ENCODE assay signal across 8 mouse cellular contexts in genomic region chr1:171358421-171358820, GRCm38 (mm10). TPM values are rescaled to one million over a fixed set of nuclear protein-coding genes. Genes with fewer than 3 reads are reported as not detected.
DNase-seq lines count a peak whose midpoint lies in the region; ATAC-seq and TF ChIP-seq lines count a peak whose summit lies in the region.

No protein-coding gene starts in this region.

- no peaks in the 10 kb centered on the region for H3K36me3 ChIP-seq in kidney, adult 2 months (ENCODE audit: control insufficient read depth, insufficient read depth, low read length)
- peaks cover 23% of the 10 kb centered on the region for H3K36me3 ChIP-seq in kidney, embryonic 14.5 days (ENCODE audit: control insufficient read depth, insufficient read depth, low read length)
- H3K36me3 ChIP-seq in liver, embryonic 11.5 days (ENCODE audit: control insufficient read depth, insufficient read depth, low read length), result peaks cover 13% of the 10 kb centered on the region; the same call in 1 of the 2 replicates

- no peak for TF ChIP-seq POLR2A in kidney, adult 2 months (IDR thresholded peaks at IDR 0.05; ENCODE audit: low read depth, low read length)

- TF ChIP-seq CTCF in kidney, adult 2 months (conservative IDR thresholded peaks at IDR 0.05; ENCODE audit: insufficient read depth, insufficient read length, low read depth, low read length), result peak; percentile 37; the same call in 1 of the 2 replicates

- WGBS in kidney, adult 2 months, result 57% methylated on average over 4 of the region's 4 CpGs
- 78% methylated on average over 4 of the region's 4 CpGs for WGBS in kidney, embryonic 14.5 days
- 68% methylated on average over 4 of the region's 4 CpGs for WGBS in liver, embryonic 11.5 days

- no peak for ATAC-seq in kidney, embryonic 14.5 days (ENCODE audit: low FRiP score, low TSS enrichment)
- ATAC-seq in erythroblast, adult 5-6 weeks (replicated peaks; ENCODE audit: low FRiP score, poor library complexity, severe bottlenecking), result 0 out of 2 replicates have a peak, but pooled peaks have one; percentile 24
- no peak for ATAC-seq in liver, embryonic 11.5 days (replicated peaks; ENCODE audit: low FRiP score)

- no peak overlapping the region for H3K27ac ChIP-seq in kidney, adult 2 months (ENCODE audit: insufficient read depth, low read depth, low read length)
- H3K27ac ChIP-seq in kidney, embryonic 14.5 days (ENCODE audit: low read depth, low read length), result no peak overlapping the region
- H3K27ac ChIP-seq in liver, embryonic 11.5 days (ENCODE audit: low read depth, low read length), result no peak overlapping the region

- no peaks in the 10 kb centered on the region; the same call in 1 of the 2 replicates for H3K4me1 ChIP-seq in kidney, adult 2 months (ENCODE audit: control insufficient read depth, insufficient read depth, low read length)
- no peaks in the 10 kb centered on the region for H3K4me1 ChIP-seq in kidney, embryonic 14.5 days (ENCODE audit: control insufficient read depth, insufficient read depth, low read length)
- peaks cover 11% of the 10 kb centered on the region for H3K4me1 ChIP-seq in liver, embryonic 11.5 days (replicated peaks; ENCODE audit: control insufficient read depth, insufficient read depth, low read length)

- peak; percentile 37 for DNase-seq in kidney, adult 2 months
- DNase-seq in 416B (ENCODE audit: low read depth), result peak; percentile 75
- DNase-seq in ES-CJ7 (ENCODE audit: low read depth, low spot score), result peak; percentile 67
- no peak for DNase-seq in testis, postnatal 14 days (ENCODE audit: low spot score)
- no peak for DNase-seq in left cerebral cortex, adult 18-20 months (ENCODE audit: low spot score in 2 of 2)
- DNase-seq in liver, embryonic 11.5 days (ENCODE audit: low spot score), result no peak

- no peak overlapping the region for H3K4me2 ChIP-seq in kidney, embryonic 14.5 days (replicated peaks; ENCODE audit: low read depth, low read length)
- no peak overlapping the region for H3K4me2 ChIP-seq in liver, embryonic 11.5 days

- H3K9ac ChIP-seq in kidney, embryonic 14.5 days (ENCODE audit: low read depth, low read length), result no peak overlapping the region
- no peak overlapping the region for H3K9ac ChIP-seq in liver, embryonic 11.5 days (ENCODE audit: low read depth, low read length)

- no peak overlapping the region for H3K4me3 ChIP-seq in kidney, adult 2 months (ENCODE audit: insufficient read depth, low read depth, low read length)
- H3K4me3 ChIP-seq in kidney, embryonic 14.5 days (ENCODE audit: low read length), result no peak overlapping the region
- H3K4me3 ChIP-seq in liver, embryonic 11.5 days (ENCODE audit: low read depth, low read length), result no peak overlapping the region

- H3K9me3 ChIP-seq in kidney, embryonic 14.5 days (ENCODE audit: control insufficient read depth, low read length), result peaks cover 2% of the 10 kb centered on the region; the same call in 1 of the 2 replicates
- H3K9me3 ChIP-seq in liver, embryonic 11.5 days (ENCODE audit: control insufficient read depth, low read length), result no peaks in the 10 kb centered on the region

- no peaks in the 10 kb centered on the region for H3K27me3 ChIP-seq in kidney, adult 2 months (replicated peaks; ENCODE audit: control insufficient read depth, insufficient read depth, low read length)
- no peaks in the 10 kb centered on the region for H3K27me3 ChIP-seq in kidney, embryonic 14.5 days (ENCODE audit: control insufficient read depth, insufficient read depth, low read length)
- no peaks in the 10 kb centered on the region for H3K27me3 ChIP-seq in liver, embryonic 11.5 days (replicated peaks; ENCODE audit: control insufficient read depth, insufficient read depth, low read length)

RNA-seq across cellular contexts. Expression of gene Klhdc9, which starts 2.2 kb away (rescaled TPM):
- polyA plus RNA-seq in kidney, adult 2 months (2012; rRNA removed), result 6.9 and 7.1 TPM in 2 replicates
- polyA plus RNA-seq in kidney, embryonic 14.5 days (2014; fragmentation: Nextera tagmentation; extraction: Ambion mirVana), result 2.2 and 2.4 TPM in 2 replicates
- not detected in 2 replicates for total RNA-seq in erythroblast, adult 5-6 weeks (2015; ENCODE audit: low replicate concordance)
- total RNA-seq in erythroblast, adult 5-6 weeks (2017; ENCODE audit: low replicate concordance), result not detected in 2 replicates
- total RNA-seq in left cerebral cortex, adult 18-20 months (2021), result 1 to 10 TPM; 7.1 to 8.0 TPM
- 0.66 and 0.77 TPM in 2 replicates for polyA plus RNA-seq in liver, embryonic 11.5 days (2014; fragmentation: Nextera tagmentation; extraction: Ambion mirVana)

RNA-seq across cellular contexts. Expression of gene Nectin4, which starts 11.5 kb away (rescaled TPM):
- 2.3 TPM in 2 replicates for polyA plus RNA-seq in kidney, adult 2 months (2012; rRNA removed)
- 1.0 and 2.6 TPM in 2 replicates for polyA plus RNA-seq in kidney, embryonic 14.5 days (2014; fragmentation: Nextera tagmentation; extraction: Ambion mirVana)
- total RNA-seq in erythroblast, adult 5-6 weeks (2015; ENCODE audit: low replicate concordance), result not detected in 2 replicates
- total RNA-seq in erythroblast, adult 5-6 weeks (2017; ENCODE audit: low replicate concordance), result 0.68 TPM in 1 of 2 replicates, not detected in the other
- 1 to 10 TPM; 3.6 to 4.7 TPM for total RNA-seq in left cerebral cortex, adult 18-20 months (2021)
- polyA plus RNA-seq in liver, embryonic 11.5 days (2014; fragmentation: Nextera tagmentation; extraction: Ambion mirVana), result 0.25 and 0.53 TPM in 2 replicates

RNA-seq across cellular contexts. Expression of gene Pfdn2, which starts 13.0 kb away (rescaled TPM):
- 17.1 and 37.0 TPM in 2 replicates for polyA plus RNA-seq in kidney, adult 2 months (2012; rRNA removed)
- 53.7 and 103 TPM in 2 replicates for polyA plus RNA-seq in kidney, embryonic 14.5 days (2014; fragmentation: Nextera tagmentation; extraction: Ambion mirVana)
- 5.4 and 7.1 TPM in 2 replicates for total RNA-seq in erythroblast, adult 5-6 weeks (2015; ENCODE audit: low replicate concordance)
- total RNA-seq in erythroblast, adult 5-6 weeks (2017; ENCODE audit: low replicate concordance), result 1.5 and 15.1 TPM in 2 replicates
- total RNA-seq in left cerebral cortex, adult 18-20 months (2021), result 100 to 1,000 TPM; 189 to 191 TPM
- 68.0 and 73.7 TPM in 2 replicates for polyA plus RNA-seq in liver, embryonic 11.5 days (2014; fragmentation: Nextera tagmentation; extraction: Ambion mirVana)

RNA-seq across cellular contexts. Expression of gene Nit1, which starts 13.0 kb away (rescaled TPM):
- 207 and 209 TPM in 2 replicates for polyA plus RNA-seq in kidney, adult 2 months (2012; rRNA removed)
- polyA plus RNA-seq in kidney, embryonic 14.5 days (2014; fragmentation: Nextera tagmentation; extraction: Ambion mirVana), result 33.7 and 34.5 TPM in 2 replicates
- 6.7 and 7.3 TPM in 2 replicates for total RNA-seq in erythroblast, adult 5-6 weeks (2015; ENCODE audit: low replicate concordance)
- total RNA-seq in erythroblast, adult 5-6 weeks (2017; ENCODE audit: low replicate concordance), result 11.0 and 13.8 TPM in 2 replicates
- 10 to 100 TPM; 43.3 to 47.9 TPM for total RNA-seq in left cerebral cortex, adult 18-20 months (2021)
- 26.2 and 29.1 TPM in 2 replicates for polyA plus RNA-seq in liver, embryonic 11.5 days (2014; fragmentation: Nextera tagmentation; extraction: Ambion mirVana)

RNA-seq across cellular contexts. Expression of gene Dedd, which starts 29.5 kb away (rescaled TPM):
- 46.7 and 48.6 TPM in 2 replicates for polyA plus RNA-seq in kidney, adult 2 months (2012; rRNA removed)
- 38.8 and 47.1 TPM in 2 replicates for polyA plus RNA-seq in kidney, embryonic 14.5 days (2014; fragmentation: Nextera tagmentation; extraction: Ambion mirVana)
- total RNA-seq in erythroblast, adult 5-6 weeks (2015; ENCODE audit: low replicate concordance), result 3.8 and 4.8 TPM in 2 replicates
- 4.3 and 6.7 TPM in 2 replicates for total RNA-seq in erythroblast, adult 5-6 weeks (2017; ENCODE audit: low replicate concordance)
- total RNA-seq in left cerebral cortex, adult 18-20 months (2021), result 10 to 100 TPM; 43.7 to 43.9 TPM
- polyA plus RNA-seq in liver, embryonic 11.5 days (2014; fragmentation: Nextera tagmentation; extraction: Ambion mirVana), result 34.8 and 37.5 TPM in 2 replicates

Comparison
In these comparisons a context has a peak if more than half of its experiments do, and no peak if none do; other contexts are left out.
1. DNase-seq: peak in kidney, adult 2 months (single experiment), 416B (single experiment) and ES-CJ7 (single experiment); none in testis, postnatal 14 days (single experiment), left cerebral cortex, adult 18-20 months (0 of 2) and liver, embryonic 11.5 days (single experiment).